Mouse (Mus musculus) C2C12 (cell line): ENCODE data around the gene Rps12. TPM values are rescaled to one million over a fixed set of nuclear protein-coding genes. Genes with fewer than 3 reads are reported as not detected.

Experiments
- H3K27me3 ChIP-seq: one replicate; pipeline ENCODE4 v1.6.1; 2011; ENCODE audit not compliant: control insufficient read depth, insufficient read depth, insufficient read length
- H3K36me3 ChIP-seq: one replicate; pipeline ENCODE4 v1.6.1; 2011; ENCODE audit not compliant: control insufficient read depth, insufficient read depth
- H3K4me3 ChIP-seq: one replicate; pipeline ENCODE4 v1.5.1; 2011; ENCODE audit warnings: mild to moderate bottlenecking, control low read depth; ENCODE audit not compliant: poor library complexity, insufficient read depth, severe bottlenecking
- H3K79me2 ChIP-seq: one replicate; pipeline ENCODE4 v1.6.1; 2011; ENCODE audit not compliant: control insufficient read depth, insufficient read depth
- H3K79me3 ChIP-seq: one replicate; pipeline ENCODE4 v1.6.1; 2011; ENCODE audit warnings: low read depth, control low read depth
- H3ac ChIP-seq: one replicate; pipeline ENCODE3; 2011; ENCODE audit warnings: low read depth; ENCODE audit not compliant: control insufficient read depth, insufficient read length
- CEBPB ChIP-seq: IDR thresholded peaks from one replicate; pipeline ENCODE4 v1.6.1; 2011; ENCODE audit warnings: low read depth, mild to moderate bottlenecking, control low read depth, moderate library complexity
- CTCF ChIP-seq: IDR thresholded peaks from one replicate; pipeline ENCODE4 v1.5.1; 2011; ENCODE audit not compliant: control insufficient read depth, insufficient read depth, insufficient read length
- FOSL1 ChIP-seq: IDR thresholded peaks from one replicate; pipeline ENCODE4 v1.8.0; 2011; ENCODE audit warnings: mild to moderate bottlenecking, low read length; ENCODE audit not compliant: poor library complexity, insufficient read depth, severe bottlenecking
- MAX ChIP-seq: IDR thresholded peaks from one replicate; pipeline ENCODE4 v1.6.1; 2011; ENCODE audit warnings: mild to moderate bottlenecking, control low read depth
- MYOD1 ChIP-seq: IDR thresholded peaks from one replicate; pipeline ENCODE4 v1.6.1; 2011; ENCODE audit warnings: low read depth; ENCODE audit not compliant: control insufficient read depth, insufficient read length
- MYOG ChIP-seq: IDR thresholded peaks from one replicate; pipeline ENCODE4 v1.6.1; 2011; ENCODE audit not compliant: control insufficient read depth, insufficient read length; ENCODE audit errors: extremely low read depth
- USF1 ChIP-seq: IDR thresholded peaks from one replicate; pipeline ENCODE4 v1.6.1; 2011; ENCODE audit warnings: low read depth, mild to moderate bottlenecking, control low read depth, moderate library complexity
- polyA plus RNA-seq: library from polyadenylated mRNA; unstranded; fragments of >200 nt; fragmentation: generic; extraction: Trizol; gene quantifications from one replicate; pipeline ENCODE4 v1.2.1, GENCODE M21; 2012; ENCODE audit warnings: missing spikeins

Gene Rps12
- polyA plus RNA-seq, 1 experiment = 6,760 TPM

- Histone ChIP-seq H3K27me3 (no peaks in the 10 kb centered on the region), H3K79me3 (no peaks in the 10 kb centered on the region), H3K4me3 (no peak overlapping the region), H3ac (no peak overlapping the region), H3K36me3 (no peaks in the 10 kb centered on the region), H3K79me2 (no peaks in the 10 kb centered on the region)
- TF ChIP-seq MYOG (no peak), FOSL1 (no peak), MYOD1 (no peak), CEBPB (no peak), MAX (no peak), CTCF (no peak), USF1 (no peak)
Observed at GRCm38 (mm10) chr10:23754166-23754565, 32.9 kb downstream of the Rps12 start.

Other genes starting within 250 kb of the Rps12 start
- gene Slc18b1, start 9.7 kb upstream of the Rps12 start, polyA plus RNA-seq = 7.3 TPM
- not detected for gene Vnn3, start 64.2 kb upstream of the Rps12 start, polyA plus RNA-seq
- gene Vnn1, start 107.4 kb upstream of the Rps12 start, polyA plus RNA-seq = 0.16 TPM
- gene Taar1, start 133.1 kb upstream of the Rps12 start, polyA plus RNA-seq = not detected
- not detected for gene Taar2, start 151.3 kb upstream of the Rps12 start, polyA plus RNA-seq
- not detected for gene Taar3, start 162.3 kb upstream of the Rps12 start, polyA plus RNA-seq
- not detected for gene Taar4, start 173.2 kb upstream of the Rps12 start, polyA plus RNA-seq
- gene Taar5, start 183.4 kb upstream of the Rps12 start, polyA plus RNA-seq = not detected
- not detected for gene Taar6, start 198.4 kb upstream of the Rps12 start, polyA plus RNA-seq
- not detected for gene Taar7a, start 206.2 kb upstream of the Rps12 start, polyA plus RNA-seq
- not detected for gene Taar7b, start 212.7 kb upstream of the Rps12 start, polyA plus RNA-seq
- not detected for gene Taar7d, start 239.9 kb upstream of the Rps12 start, polyA plus RNA-seq